Mouse (Mus musculus) intestine, embryonic 16.5 days (tissue): ENCODE data around the gene Srrm1. TPM values are rescaled to one million over a fixed set of nuclear protein-coding genes. Genes with fewer than 3 reads are reported as not detected.

ENCODE experiments used
- ATAC-seq: fragments of 200-750 bp; cut with Nextera tagmentation; 2 replicates; pipeline ENCODE4 v1.8.0; 2017; ENCODE audit warnings: moderate TSS enrichment, moderate library complexity
- H3K27ac ChIP-seq: fragments of 300-500 bp; sonication (generic); 2 replicates; pipeline ENCODE4 v1.5.1; 2014; ENCODE audit warnings: mild to moderate bottlenecking, low read length
- H3K27me3 ChIP-seq: fragments of 300-500 bp; sonication (generic); replicated peaks from 2 replicates; pipeline ENCODE4 v1.6.1; 2014; ENCODE audit warnings: low read length, control low read depth, mixed read lengths; ENCODE audit not compliant: control insufficient read depth, insufficient read depth
- H3K36me3 ChIP-seq: fragments of 300-500 bp; sonication (generic); 2 replicates; pipeline ENCODE4 v1.6.1; 2014; ENCODE audit warnings: low read length, control low read depth; ENCODE audit not compliant: control insufficient read depth, insufficient read depth
- H3K4me1 ChIP-seq: fragments of 300-500 bp; sonication (generic); 2 replicates; pipeline ENCODE4 v1.6.1; 2014; ENCODE audit warnings: low read length, control low read depth, mixed read lengths; ENCODE audit not compliant: control insufficient read depth, insufficient read depth
- H3K4me2 ChIP-seq: fragments of 300-500 bp; sonication (generic); 2 replicates; pipeline ENCODE4 v1.6.1; 2014; ENCODE audit warnings: low read depth, low read length, control low read depth
- H3K4me3 ChIP-seq: fragments of 300-500 bp; sonication (generic); 2 replicates; pipeline ENCODE4 v1.5.1; 2014; ENCODE audit warnings: mild to moderate bottlenecking, low read length
- H3K9ac ChIP-seq: fragments of 300-500 bp; sonication (generic); 2 replicates; pipeline ENCODE4 v1.6.1; 2014; ENCODE audit warnings: low read depth, low read length
- H3K9me3 ChIP-seq: fragments of 300-500 bp; sonication (generic); 2 replicates; pipeline ENCODE4 v1.6.1; 2016; ENCODE audit warnings: low read length, control low read depth; ENCODE audit not compliant: control insufficient read depth
- WGBS: fragments of 180-500 bp; shearing (Covaris S2); extraction: QIAGEN DNeasy Blood & Tissue Kit; methylation state at CpG from one replicate; pipeline ENCODE4 v1.1.7; 2014; 5-methylcytosine and 5-hydroxymethylcytosine counted together
- polyA plus RNA-seq: library from polyadenylated mRNA; unstranded; fragments of >200 nt; fragmentation: Nextera tagmentation; extraction: Ambion mirVana; gene quantifications from 2 replicates; pipeline ENCODE4 v1.2.1, GENCODE M21; 2015

Gene Srrm1
- polyA plus RNA-seq, 1 experiment from 2014 or later, result 176 TPM

DNA sequence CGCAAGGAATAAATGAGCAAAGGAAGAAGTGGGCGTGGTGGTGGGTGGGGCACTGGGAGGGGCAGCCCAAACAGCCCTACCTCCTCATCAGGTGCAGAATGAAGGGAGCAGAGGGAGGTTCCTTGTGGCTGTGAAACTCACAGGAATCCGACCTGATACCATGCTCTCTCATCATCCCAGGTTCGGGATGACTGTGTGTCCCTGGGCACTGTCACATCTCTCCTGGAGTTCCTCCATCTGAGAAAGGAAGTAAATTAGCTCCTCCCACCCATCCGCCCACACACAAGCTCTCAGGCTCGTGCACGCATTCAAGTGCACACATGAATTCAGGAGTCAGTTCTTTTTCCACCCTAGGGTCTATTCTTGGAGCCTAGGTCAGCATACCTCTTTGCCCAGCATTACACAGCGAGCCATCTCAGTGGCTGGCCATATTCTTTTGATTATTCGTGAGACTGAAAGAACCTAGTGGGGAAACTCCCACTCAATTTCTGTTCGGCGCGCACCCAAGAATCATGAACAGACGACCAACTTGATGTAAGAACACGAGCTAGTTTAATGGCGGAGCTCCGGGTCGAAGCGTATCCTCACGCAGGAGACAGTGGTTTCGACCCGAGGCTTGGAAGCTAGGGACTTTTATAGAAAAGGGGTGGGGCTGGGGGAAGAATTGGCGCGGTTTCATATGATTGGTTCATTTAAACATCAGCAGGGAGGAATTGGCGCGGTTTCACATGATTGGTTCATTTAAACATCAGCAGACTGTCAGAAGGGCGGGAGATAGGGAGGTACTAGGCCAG lies 52.7 kb downstream of the Srrm1 start:
- 89% methylated on average over 26 of the region's 26 CpGs for WGBS
- no peaks in the 10 kb centered on the region for H3K36me3 ChIP-seq
- no peaks in the 10 kb centered on the region for H3K9me3 ChIP-seq
- H3K4me1 ChIP-seq, result peaks cover 8% of the 10 kb centered on the region
- no peak overlapping the region for H3K27ac ChIP-seq
- no peak for ATAC-seq
- H3K27me3 ChIP-seq, result no peaks in the 10 kb centered on the region
- H3K4me3 ChIP-seq, result no peak overlapping the region
- no peak overlapping the region for H3K4me2 ChIP-seq
- no peak overlapping the region for H3K9ac ChIP-seq

- Histone ChIP-seq H3K4me1 (peaks cover 8% of the 10 kb centered on the region), H3K9me3 (no peaks in the 10 kb centered on the region), H3K4me3 (no peak overlapping the region), H3K27ac (no peak overlapping the region), H3K4me2 (no peak overlapping the region), H3K27me3 (no peaks in the 10 kb centered on the region), H3K36me3 (no peaks in the 10 kb centered on the region), H3K9ac (0 out of 2 replicates have a peak overlapping the region, but pooled peaks have one; percentile 6)
- no peak for ATAC-seq
- WGBS, result 72% methylated on average over 10 of the region's 10 CpGs
Measured at GRCm38 (mm10) chr4:135298680-135299079, 54.4 kb downstream of the Srrm1 start.

DNA sequence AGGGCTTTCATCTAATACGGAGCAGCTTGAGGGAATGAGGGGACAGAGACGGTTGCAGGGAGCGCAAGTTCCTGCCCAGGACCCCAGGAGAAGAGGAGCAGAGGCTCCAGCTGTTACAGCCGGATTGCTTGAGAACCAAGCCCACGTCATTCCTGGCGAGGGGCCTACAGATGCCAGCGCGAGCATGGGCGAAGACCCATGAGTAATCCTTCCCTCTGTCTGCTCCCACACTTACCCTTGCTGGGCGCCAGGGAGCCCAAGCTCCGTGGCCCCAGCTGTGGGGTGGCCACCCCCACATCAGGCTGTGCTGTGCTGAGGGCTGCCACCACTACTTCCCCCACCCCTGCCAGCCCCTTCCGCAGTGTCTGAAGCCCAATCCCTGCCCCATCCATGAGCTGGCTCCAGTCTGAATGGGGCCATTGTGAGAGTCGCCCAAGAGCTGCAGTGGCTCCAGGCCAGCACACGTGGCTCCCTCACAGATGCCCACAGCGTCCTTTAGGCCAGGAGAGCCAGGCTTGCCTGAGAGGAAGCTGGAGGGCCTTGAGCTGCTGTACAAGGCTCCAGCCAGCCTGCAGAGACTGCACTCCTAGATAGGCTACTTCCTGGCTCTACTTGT lies 55.1 kb downstream of the Srrm1 start:
- ATAC-seq, result peak; percentile 49
- H3K9me3 ChIP-seq, result no peaks in the 10 kb centered on the region

GRCm38 (mm10) chr4:135297146-135297545 lies 56.0 kb downstream of the Srrm1 start:
- Histone ChIP-seq H3K27ac (no peak overlapping the region), H3K36me3 (no peaks in the 10 kb centered on the region), H3K9me3 (no peaks in the 10 kb centered on the region), H3K9ac (no peak overlapping the region), H3K4me3 (no peak overlapping the region), H3K4me2 (no peak overlapping the region), H3K27me3 (no peaks in the 10 kb centered on the region), H3K4me1 (peaks cover 13% of the 10 kb centered on the region)
- 86% methylated on average over 7 of the region's 7 CpGs for WGBS
- no peak for ATAC-seq

More for the DNA sequence above, 55.1 kb downstream of the Srrm1 start:
- H3K27ac ChIP-seq, result no peak overlapping the region
- no peaks in the 10 kb centered on the region for H3K36me3 ChIP-seq
- no peak overlapping the region for H3K4me3 ChIP-seq
- no peak overlapping the region for H3K4me2 ChIP-seq
- 71% methylated on average over 15 of the region's 15 CpGs for WGBS
- H3K27me3 ChIP-seq, result no peaks in the 10 kb centered on the region
- H3K9ac ChIP-seq, result 0 out of 2 replicates have a peak overlapping the region, but pooled peaks have one; percentile 6
- peaks cover 8% of the 10 kb centered on the region for H3K4me1 ChIP-seq

GRCm38 (mm10) chr4:135296565-135296964 lies 56.6 kb downstream of the Srrm1 start:
- Histone ChIP-seq H3K27me3 (no peaks in the 10 kb centered on the region), H3K4me1 (peaks cover 18% of the 10 kb centered on the region), H3K4me2 (no peak overlapping the region), H3K4me3 (no peak overlapping the region), H3K9ac (no peak overlapping the region), H3K36me3 (no peaks in the 10 kb centered on the region), H3K9me3 (no peaks in the 10 kb centered on the region), H3K27ac (no peak overlapping the region)
- ATAC-seq, result no peak

DNA sequence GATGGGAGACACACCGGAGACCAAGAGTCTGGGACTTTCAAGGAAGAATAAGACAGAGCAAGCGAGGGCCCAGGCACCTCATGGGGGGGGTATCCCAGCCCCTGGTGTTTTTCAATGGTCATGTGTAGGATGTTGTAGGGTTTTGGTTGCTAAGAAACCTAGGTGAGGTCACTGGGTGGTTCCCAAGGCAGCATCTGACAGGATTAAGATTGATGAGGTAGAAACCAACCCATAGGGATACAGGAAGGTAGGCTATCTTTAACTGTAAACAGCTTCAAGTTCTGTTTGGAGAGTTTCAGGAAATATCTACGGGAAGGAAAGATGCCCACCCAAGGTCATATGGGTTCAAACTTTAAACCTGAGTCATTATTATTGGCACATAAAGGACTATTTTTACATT lies 59.3 kb downstream of the Srrm1 start:
- peaks cover 20% of the 10 kb centered on the region for H3K4me1 ChIP-seq
- H3K27ac ChIP-seq, result no peak overlapping the region
- no peaks in the 10 kb centered on the region for H3K9me3 ChIP-seq
- ATAC-seq, result no peak
- no peak overlapping the region for H3K4me3 ChIP-seq
- 77% methylated on average over 3 of the region's 3 CpGs for WGBS
- no peak overlapping the region for H3K4me2 ChIP-seq
- no peaks in the 10 kb centered on the region for H3K27me3 ChIP-seq
- no peak overlapping the region for H3K9ac ChIP-seq
- no peaks in the 10 kb centered on the region for H3K36me3 ChIP-seq

DNA sequence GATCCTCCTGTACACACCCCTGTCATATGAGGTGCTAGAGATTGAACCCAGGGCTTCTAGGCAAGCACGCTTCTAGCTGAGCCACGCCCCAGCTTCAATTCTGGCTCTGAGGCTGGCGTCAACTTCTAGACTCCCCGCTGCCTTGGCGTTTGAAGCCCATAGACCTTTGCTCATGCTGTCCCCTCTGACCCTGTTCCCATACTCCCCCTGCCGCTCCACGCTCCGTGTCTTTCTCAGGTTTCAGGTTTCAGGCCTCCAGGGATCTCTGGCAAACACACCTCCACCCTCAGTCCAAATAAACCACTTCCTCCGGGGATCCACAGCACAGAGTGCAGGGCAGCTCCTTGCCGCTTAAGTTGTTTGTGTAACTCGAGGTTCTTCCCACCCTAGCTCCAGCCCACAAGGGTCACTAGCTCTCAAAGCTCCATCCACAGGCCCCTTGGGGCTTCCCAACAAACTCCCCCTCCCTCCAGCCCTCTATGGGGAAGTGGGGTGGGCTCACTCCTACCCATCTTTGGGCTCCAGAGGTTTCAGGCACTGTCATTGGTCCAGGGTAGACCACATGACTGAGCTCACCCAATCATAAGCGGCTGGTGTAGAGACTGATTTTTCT lies 60.5 kb downstream of the Srrm1 start:
- WGBS, result 8% methylated on average over 12 of the region's 12 CpGs
- H3K4me3 ChIP-seq, result no peak overlapping the region
- ATAC-seq, result peak; percentile 64
- H3K27me3 ChIP-seq, result no peaks in the 10 kb centered on the region
- H3K9me3 ChIP-seq, result no peaks in the 10 kb centered on the region
- no peaks in the 10 kb centered on the region for H3K36me3 ChIP-seq
- peak overlapping the region; percentile 58; the same call in 1 of the 2 replicates for H3K27ac ChIP-seq
- H3K4me1 ChIP-seq, result peaks cover 19% of the 10 kb centered on the region
- no peak overlapping the region for H3K9ac ChIP-seq
- H3K4me2 ChIP-seq, result peak overlapping the region; percentile 47

- Histone ChIP-seq H3K36me3 (no peaks in the 10 kb centered on the region), H3K27ac (0 out of 2 replicates have a peak overlapping the region, but pooled peaks have one; percentile 25), H3K4me3 (no peak overlapping the region), H3K9ac (no peak overlapping the region), H3K4me2 (no peak overlapping the region), H3K27me3 (no peaks in the 10 kb centered on the region), H3K4me1 (peaks cover 25% of the 10 kb centered on the region), H3K9me3 (no peaks in the 10 kb centered on the region)
- WGBS, result 36% methylated on average over 6 of the region's 6 CpGs
- ATAC-seq, result no peak
Measured at GRCm38 (mm10) chr4:135291841-135292240, 61.3 kb downstream of the Srrm1 start.

DNA sequence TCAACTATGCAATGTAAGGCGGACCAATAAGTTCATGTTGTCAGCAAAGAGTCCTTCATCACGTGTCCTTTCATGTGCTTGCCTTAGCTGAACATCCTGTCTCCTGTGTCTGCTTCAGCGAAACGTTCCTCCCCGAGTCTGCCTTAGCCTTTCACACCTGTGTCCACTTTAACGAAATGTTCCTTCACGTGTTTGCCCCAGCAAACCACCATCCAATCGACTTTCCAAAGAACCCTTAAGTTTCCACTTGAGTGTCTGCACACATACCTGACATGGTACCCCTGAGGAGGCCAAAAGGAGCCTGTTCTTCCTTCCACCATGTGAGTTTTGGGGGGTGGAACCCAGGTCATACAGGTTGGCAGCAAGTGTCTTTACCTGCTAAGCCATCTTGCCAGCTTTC lies 61.9 kb downstream of the Srrm1 start:
- ATAC-seq, result no peak
- Histone ChIP-seq H3K4me3 (no peak overlapping the region), H3K36me3 (no peaks in the 10 kb centered on the region), H3K9me3 (no peaks in the 10 kb centered on the region), H3K9ac (no peak overlapping the region), H3K4me1 (peaks cover 31% of the 10 kb centered on the region), H3K27me3 (no peaks in the 10 kb centered on the region), H3K4me2 (no peak overlapping the region), H3K27ac (no peak overlapping the region)
- WGBS, result 95% methylated on average over 8 of the region's 8 CpGs
